Mouse (Mus musculus) retina, embryonic 14.5 days (tissue): Measurements from ENCODE around the gene Gm2a.
"Not testable (repeated sequence)": the region's sequence is repeated elsewhere in the genome, so short reads cannot be mapped to it uniquely, and the experiment has no call there.

ENCODE experiments used
- DNase-seq: peaks from one replicate; pipeline ENCODE4 v3.0.0-alpha.2; 2015; ENCODE audit warnings: low spot score

Gm2a gene

GRCm38 (mm10) chr11:55096731-55097462 is 1.0 kb upstream of the Gm2a start:
- DNase-seq: no peak

- DNase-seq: peak; percentile 17
Observed at GRCm38 (mm10) chr11:55098189-55098915, 437 bp downstream of the Gm2a start.

- no peak for DNase-seq
Observed at GRCm38 (mm10) chr11:55099019-55099771, 1.3 kb downstream of the Gm2a start.

GRCm38 (mm10) chr11:55099868-55100267 is 2.0 kb downstream of the Gm2a start:
- DNase-seq: no peak

- no peak for DNase-seq
Observed at GRCm38 (mm10) chr11:55102015-55102414, 4.1 kb downstream of the Gm2a start.

GRCm38 (mm10) chr11:55103229-55103628 is 5.3 kb downstream of the Gm2a start:
- DNase-seq: no peak

- no peak for DNase-seq
Observed at GRCm38 (mm10) chr11:55105389-55105788, 7.5 kb downstream of the Gm2a start.

GRCm38 (mm10) chr11:55106636-55107035 is 8.7 kb downstream of the Gm2a start:
- DNase-seq: no peak

GRCm38 (mm10) chr11:55109521-55110300 is 11.8 kb downstream of the Gm2a start:
- DNase-seq: no peak

GRCm38 (mm10) chr11:55110566-55111169 is 12.8 kb downstream of the Gm2a start:
- no peak for DNase-seq

GRCm38 (mm10) chr11:55113209-55113860 is 15.4 kb downstream of the Gm2a start:
- DNase-seq: no peak

GRCm38 (mm10) chr11:55113861-55114250 is 15.9 kb downstream of the Gm2a start:
- not testable (repeated sequence) for DNase-seq

- DNase-seq: no peak
Observed at GRCm38 (mm10) chr11:55114291-55114690, 16.4 kb downstream of the Gm2a start.

GRCm38 (mm10) chr11:55116004-55116403 is 18.1 kb downstream of the Gm2a start:
- no peak for DNase-seq

GRCm38 (mm10) chr11:55117031-55117430 is 19.1 kb downstream of the Gm2a start:
- DNase-seq: no peak

- DNase-seq: no peak
Observed at GRCm38 (mm10) chr11:55120279-55120678, 22.4 kb downstream of the Gm2a start.

- peak; percentile 3 for DNase-seq
Observed at GRCm38 (mm10) chr11:55120821-55121271, 22.9 kb downstream of the Gm2a start.

- DNase-seq: peak; percentile 16
Observed at GRCm38 (mm10) chr11:55121430-55121829, 23.5 kb downstream of the Gm2a start.

GRCm38 (mm10) chr11:55126663-55127062 is 28.7 kb downstream of the Gm2a start:
- no peak for DNase-seq

- DNase-seq: no peak
Observed at GRCm38 (mm10) chr11:55127937-55128336, 30.0 kb downstream of the Gm2a start.

GRCm38 (mm10) chr11:55128411-55128810 is 30.5 kb downstream of the Gm2a start:
- no peak for DNase-seq
